31 mouse cellular contexts compared by ENCODE assay signal in the genomic region with DNA sequence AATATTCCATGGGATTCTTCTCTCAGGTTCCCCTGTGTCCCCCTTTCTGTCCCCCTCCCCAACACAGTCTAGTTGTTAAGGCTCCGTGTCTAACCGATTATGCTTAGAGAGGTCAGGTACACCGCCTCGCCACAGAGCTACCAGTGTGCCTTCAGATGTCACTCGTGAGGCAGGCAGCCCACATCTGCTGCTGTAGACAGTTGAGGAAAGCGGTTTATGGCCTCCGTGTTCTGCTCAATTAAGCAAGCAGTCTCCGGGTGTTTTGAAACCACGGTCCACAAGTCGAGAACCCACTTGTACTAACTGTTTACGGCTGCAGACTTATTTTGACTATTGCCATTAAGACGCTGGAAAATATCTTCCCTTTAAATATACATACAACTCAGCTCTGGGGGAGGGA. TPM values are rescaled to one million over a fixed set of nuclear protein-coding genes. Genes with fewer than 3 reads are reported as not detected.
DNase-seq lines count a peak whose midpoint lies in the region; ATAC-seq and TF ChIP-seq lines count a peak whose summit lies in the region.
"Had no signal": no experiment of that assay in that cellular context is flagged by ENCODE, and none has a peak within 500 bp of the region (broad histone marks: within the 10 kb centered on the region; RNA-seq: fewer than 3 reads in every experiment).

No protein-coding gene starts in this region.

- H3K4me1 ChIP-seq in kidney, postnatal 0 days (replicated peaks; ENCODE audit: insufficient read depth, low read length), result no peaks in the 10 kb centered on the region; the same call in none of the 2 replicates
- H3K4me1 ChIP-seq in thymus, adult 2 months (replicated peaks; ENCODE audit: control insufficient read depth, insufficient read depth, low read length), result no peaks in the 10 kb centered on the region
- H3K4me1 ChIP-seq: forebrain, embryonic 15.5 days; liver, embryonic 13.5 days had no signal

- no peak overlapping the region for H3K27ac ChIP-seq in kidney, postnatal 0 days
- no peak overlapping the region for H3K27ac ChIP-seq in thymus, adult 2 months (ENCODE audit: control insufficient read depth, insufficient read depth, low read length)
- H3K27ac ChIP-seq: forebrain, embryonic 10.5 days; forebrain, embryonic 15.5 days; gastrocnemius, adult 2 months; hindbrain, embryonic 14.5 days; layer of hippocampus, adult 2 months; left cerebral cortex, adult 2 months; limb, embryonic 15.5 days; liver, embryonic 13.5 days; macrophage had no signal

- no peaks in the 10 kb centered on the region for H3K9me3 ChIP-seq in kidney, postnatal 0 days (replicated peaks; ENCODE audit: low read length)
- H3K9me3 ChIP-seq: forebrain, embryonic 15.5 days; G1E; limb, embryonic 15.5 days; liver, embryonic 13.5 days had no signal

- no peak overlapping the region for H3K4me2 ChIP-seq in kidney, postnatal 0 days (ENCODE audit: low read length)
- H3K4me2 ChIP-seq: forebrain, embryonic 15.5 days; heart, embryonic 12.5 days; hindbrain, embryonic 14.5 days; limb, embryonic 15.5 days; liver, embryonic 13.5 days had no signal

- 0 out of 2 replicates have a peak, but pooled peaks cover 3% of the 10 kb centered on the region for H3K27me3 ChIP-seq in kidney, postnatal 0 days (ENCODE audit: insufficient read depth, low read length)
- H3K27me3 ChIP-seq in thymus, adult 2 months (ENCODE audit: control insufficient read depth, insufficient read depth, low read length), result no peaks in the 10 kb centered on the region
- H3K27me3 ChIP-seq: forebrain, embryonic 15.5 days; heart, embryonic 12.5 days; limb, embryonic 15.5 days; liver, embryonic 13.5 days had no signal

- peak; percentile 32 for DNase-seq in embryo, embryonic 11 days
- no peak for DNase-seq in embryo, embryonic 9.5 days (ENCODE audit: extremely low spot score)
- peak; percentile 50 for DNase-seq in kidney, postnatal 0 days (ENCODE audit: low spot score)
- DNase-seq in kidney, postnatal 36 days, result no peak
- DNase-seq in thymus, postnatal 4 days, result peak; percentile 11
- DNase-seq in thymus, adult 2 months, result no peak
- peak; percentile 31 for DNase-seq in retina, postnatal 1 day
- DNase-seq in lung, postnatal 4 days, result no peak
- DNase-seq: adrenal gland, adult 8-10 months; cerebellum, adult 8-10 months; cerebellum, postnatal 25 days; gastrocnemius, adult 2 months; gastrocnemius, postnatal 36 days; heart, adult 18-20 months; kidney, postnatal 25 days; liver, embryonic 13.5 days; lung, adult 18-20 months; right cerebral cortex, postnatal 25 days; spleen, adult 18-20 months; thymus, postnatal 25 days had no signal

- TF ChIP-seq POLR2A in thymus, adult 2 months (IDR thresholded peaks at IDR 0.05; ENCODE audit: control insufficient read depth, extremely low read depth, insufficient read depth, low read length, poor library complexity), result no peak

- no peak for TF ChIP-seq CTCF in kidney, postnatal 0 days (IDR thresholded peaks at IDR 0.05; ENCODE audit: low read depth)
- TF ChIP-seq CTCF in thymus, adult 2 months (IDR thresholded peaks at IDR 0.05; ENCODE audit: borderline replicate concordance, control insufficient read depth, extremely low read depth, insufficient read depth, low read length, poor library complexity), result no peak

- H3K4me3 ChIP-seq in kidney, postnatal 0 days (replicated peaks; ENCODE audit: low read depth, low read length), result no peak overlapping the region
- no peak overlapping the region for H3K4me3 ChIP-seq in thymus, adult 2 months (ENCODE audit: control insufficient read depth, insufficient read depth, low read length)
- H3K4me3 ChIP-seq: forebrain, embryonic 10.5 days; forebrain, embryonic 15.5 days; gastrocnemius, adult 2 months; heart, embryonic 12.5 days; layer of hippocampus, adult 2 months; left cerebral cortex, adult 2 months; limb, embryonic 15.5 days; liver, embryonic 13.5 days had no signal

- H3K9ac ChIP-seq in kidney, postnatal 0 days (ENCODE audit: low read depth, low read length), result no peak overlapping the region
- H3K9ac ChIP-seq: forebrain, embryonic 15.5 days; heart, embryonic 12.5 days; hindbrain, embryonic 14.5 days; limb, embryonic 15.5 days; liver, embryonic 13.5 days had no signal

- WGBS in kidney, postnatal 0 days, result 22% methylated on average over 12 of the region's 12 CpGs
- WGBS in thymus, adult 2 months, result 72% methylated on average over 12 of the region's 12 CpGs

- ATAC-seq in kidney, postnatal 0 days (replicated peaks; ENCODE audit: low FRiP score, low read depth), result no peak
- ATAC-seq: forebrain, embryonic 15.5 days; intestine, postnatal 0 days; lung, postnatal 0 days had no signal

- no peaks in the 10 kb centered on the region for H3K36me3 ChIP-seq in kidney, postnatal 0 days (ENCODE audit: insufficient read depth, low read length)
- no peaks in the 10 kb centered on the region for H3K36me3 ChIP-seq in thymus, adult 2 months (ENCODE audit: control insufficient read depth, insufficient read depth, low read length)
- H3K36me3 ChIP-seq: forebrain, embryonic 10.5 days; forebrain, embryonic 15.5 days; G1E; heart, embryonic 12.5 days; limb, embryonic 15.5 days; liver, embryonic 13.5 days had no signal

RNA-seq across cellular contexts. Expression of a gene that starts 48.8 kb away (rescaled TPM):
- 5.8 and 7.3 TPM in 2 replicates for polyA plus RNA-seq in kidney, postnatal 0 days (2015; fragmentation: Nextera tagmentation; extraction: Ambion mirVana)
- 0.13 TPM in 2 replicates for polyA plus RNA-seq in thymus, adult 2 months (2012; rRNA removed)
- polyA plus RNA-seq: G1E, macrophage had no signal

Comparison
In these comparisons a context has a peak if more than half of its experiments do, and no peak if none do; other contexts are left out.
1. DNase-seq: peak in embryo, embryonic 11 days (single experiment), kidney, postnatal 0 days (single experiment), thymus, postnatal 4 days (single experiment) and retina, postnatal 1 day (single experiment); none in embryo, embryonic 9.5 days (single experiment), kidney, postnatal 36 days (0 of 2), thymus, adult 2 months (single experiment) and lung, postnatal 4 days (0 of 2).